Mouse (Mus musculus): ENCODE results near the gene Tdgf1. TPM values are rescaled to one million over a fixed set of nuclear protein-coding genes. Genes with fewer than 3 reads are reported as not detected.

Tdgf1 gene
- polyA plus RNA-seq, 1 experiment from 2014 or later = not detected

DNA sequence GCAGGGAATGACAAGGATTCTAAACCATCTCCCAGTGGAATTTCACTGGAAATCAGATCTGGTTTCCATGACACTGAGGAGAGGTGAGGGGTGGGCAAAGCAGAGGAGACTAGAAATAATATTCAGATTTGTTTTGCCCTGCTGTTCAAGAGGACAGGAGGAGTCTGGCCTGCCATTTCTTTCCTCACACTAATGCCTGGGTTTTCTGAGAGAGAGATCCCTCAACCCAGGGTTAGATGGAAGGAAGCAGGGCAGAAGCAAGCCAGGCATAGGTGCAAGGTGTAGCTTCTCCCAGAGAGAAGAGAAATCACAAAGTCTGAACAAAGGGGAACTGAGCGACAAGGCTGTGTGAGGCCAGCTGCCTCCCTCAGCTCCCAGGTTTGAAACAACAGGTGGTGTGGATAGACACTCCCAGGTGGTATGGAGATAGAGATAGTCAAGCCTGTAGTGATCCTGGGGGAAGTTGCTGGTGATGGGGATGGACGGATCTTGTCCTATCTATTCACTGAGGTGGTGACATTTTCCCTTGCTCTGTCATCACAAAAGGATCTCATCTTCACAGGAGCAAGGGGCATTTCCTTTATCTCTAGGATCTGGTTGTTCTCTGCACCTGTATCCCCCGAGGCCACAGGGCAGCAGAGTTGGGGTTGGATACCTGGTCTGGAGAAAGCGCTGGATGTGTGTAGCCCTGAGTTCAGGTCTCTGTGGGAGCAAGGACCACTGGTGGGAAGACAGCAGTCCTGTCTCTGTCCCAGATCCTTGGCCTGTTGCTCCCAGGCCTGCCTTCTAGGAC, 37.9 kb downstream of the Tdgf1 start:
- Histone ChIP-seq H3K4me3 (ENCODE audit: low read depth, low read length) (no peak overlapping the region), H3K27me3 (ENCODE audit: control insufficient read depth, insufficient read depth, low read length) (no peaks in the 10 kb centered on the region), H3K36me3 (ENCODE audit: control insufficient read depth, insufficient read depth, low read length) (no peaks in the 10 kb centered on the region), H3K9ac (ENCODE audit: low read length) (no peak overlapping the region), H3K4me2 (no peak overlapping the region), H3K4me1 (ENCODE audit: control insufficient read depth, insufficient read depth, low read length) (no peaks in the 10 kb centered on the region), H3K9me3 (ENCODE audit: control insufficient read depth, low read length) (no peaks in the 10 kb centered on the region), H3K27ac (ENCODE audit: low read depth, low read length) (no peak overlapping the region)
- WGBS = 81% methylated on average over 4 of the region's 4 CpGs
- ATAC-seq (ENCODE audit: low FRiP score) (no peak), DNase-seq (ENCODE audit: low spot score, missing footprints) (peak; percentile 71)

GRCm38 (mm10) chr9:110907201-110907837, 38.6 kb downstream of the Tdgf1 start:
- Histone ChIP-seq H3K27ac (ENCODE audit: low read depth, low read length) (no peak overlapping the region), H3K4me2 (no peak overlapping the region), H3K27me3 (ENCODE audit: control insufficient read depth, insufficient read depth, low read length) (no peaks in the 10 kb centered on the region), H3K4me1 (ENCODE audit: control insufficient read depth, insufficient read depth, low read length) (no peaks in the 10 kb centered on the region), H3K9ac (ENCODE audit: low read length) (no peak overlapping the region), H3K36me3 (ENCODE audit: control insufficient read depth, insufficient read depth, low read length) (no peaks in the 10 kb centered on the region), H3K9me3 (ENCODE audit: control insufficient read depth, low read length) (no peaks in the 10 kb centered on the region), H3K4me3 (ENCODE audit: low read depth, low read length) (no peak overlapping the region)
- no peak for DNase-seq (ENCODE audit: low spot score, missing footprints)
- ATAC-seq (ENCODE audit: low FRiP score) = no peak
- 90% methylated on average over 11 of the region's 11 CpGs for WGBS

DNA sequence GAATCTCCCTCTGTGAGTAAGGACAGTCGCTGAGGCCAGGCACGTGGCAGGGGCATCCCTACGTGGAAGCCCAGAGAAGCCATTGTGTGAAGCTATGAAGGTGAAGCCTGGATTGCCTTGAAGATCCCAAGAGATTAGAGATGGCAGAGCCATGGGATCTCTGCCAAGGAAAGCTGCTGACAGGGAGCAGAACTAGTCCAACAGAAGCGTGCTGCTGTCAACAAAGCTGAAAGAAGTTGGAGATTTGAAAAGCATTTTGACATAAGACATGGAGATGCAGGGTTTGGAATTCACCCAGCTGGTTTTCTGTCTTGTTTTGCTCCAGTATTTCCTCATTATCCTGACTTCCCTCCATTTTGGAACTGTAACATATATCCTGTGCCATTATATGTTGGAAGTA, 43.7 kb downstream of the Tdgf1 start:
- Histone ChIP-seq H3K27ac (ENCODE audit: low read depth, low read length) (no peak overlapping the region), H3K27me3 (ENCODE audit: control insufficient read depth, insufficient read depth, low read length) (no peaks in the 10 kb centered on the region), H3K36me3 (ENCODE audit: control insufficient read depth, insufficient read depth, low read length) (no peaks in the 10 kb centered on the region), H3K4me2 (no peak overlapping the region), H3K4me3 (ENCODE audit: low read depth, low read length) (no peak overlapping the region), H3K9ac (ENCODE audit: low read length) (no peak overlapping the region), H3K4me1 (ENCODE audit: control insufficient read depth, insufficient read depth, low read length) (no peaks in the 10 kb centered on the region), H3K9me3 (ENCODE audit: control insufficient read depth, low read length) (no peaks in the 10 kb centered on the region)
- ATAC-seq (ENCODE audit: low FRiP score) (no peak), DNase-seq (ENCODE audit: low spot score, missing footprints) (no peak)
- WGBS = 89% methylated on average over 4 of the region's 4 CpGs

DNA sequence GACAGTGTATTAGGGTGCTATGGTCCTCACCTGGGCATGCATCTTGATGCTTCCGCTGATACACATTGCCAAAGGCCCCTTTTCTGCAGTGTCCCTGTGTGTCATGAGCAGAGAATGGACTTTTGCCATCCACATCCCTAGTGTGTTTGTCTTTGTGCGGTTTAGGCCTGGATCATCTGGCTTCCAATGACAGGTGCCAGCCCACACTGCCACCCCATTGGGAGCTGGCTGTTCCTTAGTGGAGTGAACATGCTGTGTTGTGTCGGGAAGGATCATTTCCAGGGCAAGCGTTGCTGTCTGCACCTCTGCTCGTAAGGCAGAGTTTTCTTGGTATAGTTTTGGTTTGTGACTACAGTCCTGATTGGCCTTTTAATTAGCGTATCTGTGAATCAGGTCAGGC, 44.8 kb downstream of the Tdgf1 start:
- Histone ChIP-seq H3K4me2 (no peak overlapping the region), H3K9ac (ENCODE audit: low read length) (no peak overlapping the region), H3K9me3 (ENCODE audit: control insufficient read depth, low read length) (no peaks in the 10 kb centered on the region), H3K27ac (ENCODE audit: low read depth, low read length) (no peak overlapping the region), H3K27me3 (ENCODE audit: control insufficient read depth, insufficient read depth, low read length) (no peaks in the 10 kb centered on the region), H3K4me1 (ENCODE audit: control insufficient read depth, insufficient read depth, low read length) (no peaks in the 10 kb centered on the region), H3K4me3 (ENCODE audit: low read depth, low read length) (no peak overlapping the region), H3K36me3 (ENCODE audit: control insufficient read depth, insufficient read depth, low read length) (no peaks in the 10 kb centered on the region)
- WGBS = 91% methylated on average over 6 of the region's 6 CpGs
- ATAC-seq (ENCODE audit: low FRiP score) = no peak
- no peak for DNase-seq (ENCODE audit: low spot score, missing footprints)

- no peak for ATAC-seq (ENCODE audit: low FRiP score)
- Histone ChIP-seq H3K9me3 (ENCODE audit: control insufficient read depth, low read length) (no peaks in the 10 kb centered on the region), H3K9ac (ENCODE audit: low read length) (no peak overlapping the region), H3K36me3 (ENCODE audit: control insufficient read depth, insufficient read depth, low read length) (no peaks in the 10 kb centered on the region), H3K4me1 (ENCODE audit: control insufficient read depth, insufficient read depth, low read length) (no peaks in the 10 kb centered on the region), H3K27ac (ENCODE audit: low read depth, low read length) (no peak overlapping the region), H3K4me3 (ENCODE audit: low read depth, low read length) (no peak overlapping the region), H3K4me2 (no peak overlapping the region), H3K27me3 (ENCODE audit: control insufficient read depth, insufficient read depth, low read length) (no peaks in the 10 kb centered on the region)
- WGBS = 74% methylated on average over 10 of the region's 10 CpGs
- no peak for DNase-seq (ENCODE audit: low spot score, missing footprints)
These were observed 46.4 kb downstream of the Tdgf1 start for GRCm38 (mm10) chr9:110899451-110900008.

GRCm38 (mm10) chr9:110896595-110896994, 49.4 kb downstream of the Tdgf1 start:
- Histone ChIP-seq H3K4me3 (ENCODE audit: low read depth, low read length) (no peak overlapping the region), H3K9me3 (ENCODE audit: control insufficient read depth, low read length) (no peaks in the 10 kb centered on the region), H3K36me3 (ENCODE audit: control insufficient read depth, insufficient read depth, low read length) (no peaks in the 10 kb centered on the region), H3K9ac (ENCODE audit: low read length) (no peak overlapping the region), H3K27ac (ENCODE audit: low read depth, low read length) (no peak overlapping the region), H3K27me3 (ENCODE audit: control insufficient read depth, insufficient read depth, low read length) (no peaks in the 10 kb centered on the region), H3K4me2 (peak overlapping the region; percentile 25), H3K4me1 (ENCODE audit: control insufficient read depth, insufficient read depth, low read length) (no peaks in the 10 kb centered on the region)
- DNase-seq (ENCODE audit: low spot score, missing footprints) (no peak), ATAC-seq (ENCODE audit: low FRiP score) (peak; percentile 73)
- 7% methylated on average over 6 of the region's 6 CpGs for WGBS

GRCm38 (mm10) chr9:110895994-110896393, 50.0 kb downstream of the Tdgf1 start:
- ATAC-seq (ENCODE audit: low FRiP score) = peak; percentile 33; the same call in 1 of the 2 replicates
- Histone ChIP-seq H3K4me3 (ENCODE audit: low read depth, low read length) (no peak overlapping the region), H3K27ac (ENCODE audit: low read depth, low read length) (no peak overlapping the region), H3K4me2 (peak overlapping the region; percentile 25), H3K36me3 (ENCODE audit: control insufficient read depth, insufficient read depth, low read length) (no peaks in the 10 kb centered on the region), H3K27me3 (ENCODE audit: control insufficient read depth, insufficient read depth, low read length) (no peaks in the 10 kb centered on the region), H3K9ac (ENCODE audit: low read length) (no peak overlapping the region), H3K9me3 (ENCODE audit: control insufficient read depth, low read length) (no peaks in the 10 kb centered on the region), H3K4me1 (ENCODE audit: control insufficient read depth, insufficient read depth, low read length) (no peaks in the 10 kb centered on the region)
- DNase-seq (ENCODE audit: low spot score, missing footprints) = no peak
- WGBS = 19% methylated on average over 7 of the region's 7 CpGs

GRCm38 (mm10) chr9:110895507-110895906, 50.5 kb downstream of the Tdgf1 start:
- ATAC-seq (ENCODE audit: low FRiP score) (no peak), DNase-seq (ENCODE audit: low spot score, missing footprints) (no peak)
- Histone ChIP-seq H3K36me3 (ENCODE audit: control insufficient read depth, insufficient read depth, low read length) (no peaks in the 10 kb centered on the region), H3K27me3 (ENCODE audit: control insufficient read depth, insufficient read depth, low read length) (no peaks in the 10 kb centered on the region), H3K4me2 (no peak overlapping the region), H3K9me3 (ENCODE audit: control insufficient read depth, low read length) (no peaks in the 10 kb centered on the region), H3K27ac (ENCODE audit: low read depth, low read length) (no peak overlapping the region), H3K4me3 (ENCODE audit: low read depth, low read length) (no peak overlapping the region), H3K9ac (ENCODE audit: low read length) (no peak overlapping the region), H3K4me1 (ENCODE audit: control insufficient read depth, insufficient read depth, low read length) (no peaks in the 10 kb centered on the region)
- 60% methylated on average over 5 of the region's 5 CpGs for WGBS

GRCm38 (mm10) chr9:110893429-110893828, 52.5 kb downstream of the Tdgf1 start:
- no peak for DNase-seq (ENCODE audit: low spot score, missing footprints)
- H3K4me1 ChIP-seq (ENCODE audit: control insufficient read depth, insufficient read depth, low read length) = no peaks in the 10 kb centered on the region

More at GRCm38 (mm10) chr9:110893429-110893828, 52.5 kb downstream of the Tdgf1 start:
- Histone ChIP-seq H3K27ac (ENCODE audit: low read depth, low read length) (no peak overlapping the region), H3K4me2 (no peak overlapping the region), H3K9me3 (ENCODE audit: control insufficient read depth, low read length) (no peaks in the 10 kb centered on the region), H3K27me3 (ENCODE audit: control insufficient read depth, insufficient read depth, low read length) (no peaks in the 10 kb centered on the region), H3K36me3 (ENCODE audit: control insufficient read depth, insufficient read depth, low read length) (no peaks in the 10 kb centered on the region), H3K4me3 (ENCODE audit: low read depth, low read length) (no peak overlapping the region), H3K9ac (ENCODE audit: low read length) (no peak overlapping the region)
- 57% methylated on average over 10 of the region's 10 CpGs for WGBS
- no peak for ATAC-seq (ENCODE audit: low FRiP score)
